Mouse (Mus musculus) ES-Bruce4 (cell line): ENCODE results near the gene Tgfbr2.

Experiments used
- CTCF ChIP-seq: IDR thresholded peaks from one replicate; pipeline ENCODE4 v1.8.1; 2011; ENCODE audit warnings: low read depth, low read length
- EP300 ChIP-seq: IDR thresholded peaks from 2 replicates; pipeline ENCODE4 v1.6.1; 2011; ENCODE audit warnings: low read depth, low read length; ENCODE audit not compliant: insufficient read depth
- POLR2A ChIP-seq: IDR thresholded peaks from one replicate; pipeline ENCODE4 v1.8.1; 2011; ENCODE audit warnings: low read length; ENCODE audit not compliant: insufficient read depth

DNA sequence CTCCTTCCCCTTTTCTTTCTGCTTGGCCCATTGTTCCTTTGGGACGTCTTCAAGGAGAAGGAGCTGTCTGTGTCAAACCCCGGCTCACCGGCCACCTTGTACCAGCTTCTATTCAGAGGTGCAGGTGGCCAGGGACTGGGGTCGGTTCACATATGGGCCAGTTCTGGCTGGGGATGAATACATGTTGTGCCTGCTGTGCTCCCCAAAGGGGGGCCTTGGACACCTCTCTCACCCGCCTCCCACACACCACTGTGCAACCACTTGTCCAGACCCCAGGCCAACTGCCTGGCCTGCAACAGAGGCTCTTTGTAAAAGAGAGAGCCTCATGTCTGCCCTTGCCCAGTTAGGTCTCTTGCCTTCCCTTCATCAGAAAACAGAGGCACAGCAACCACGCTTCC is 75.6 kb downstream of the Tgfbr2 start:
- no peak for TF ChIP-seq CTCF
- no peak for TF ChIP-seq POLR2A
- no peak for TF ChIP-seq EP300
